Mouse (Mus musculus) forebrain, embryonic 11.5 days (tissue): Measurements from ENCODE around the gene Cdk1. TPM values are rescaled to one million over a fixed set of nuclear protein-coding genes. Genes with fewer than 3 reads are reported as not detected.

Experiments used
- ATAC-seq: fragments of 200-750 bp; cut with Nextera tagmentation; replicated peaks from 2 replicates; pipeline ENCODE4 v1.8.0; 2017; ENCODE audit warnings: moderate TSS enrichment; ENCODE audit not compliant: low FRiP score
- DNase-seq: peaks from one replicate; pipeline ENCODE4 v3.0.0-alpha.2; 2017; ENCODE audit warnings: low spot score
- H3K27ac ChIP-seq: fragments of 300-500 bp; sonication (generic); 2 replicates; pipeline ENCODE4 v1.5.1; 2014; ENCODE audit warnings: low read depth, low read length
- H3K27me3 ChIP-seq: fragments of 300-500 bp; sonication (generic); 2 replicates; pipeline ENCODE4 v1.6.1; 2014; ENCODE audit warnings: mild to moderate bottlenecking, low read length, mixed read lengths; ENCODE audit not compliant: control insufficient read depth, insufficient read depth
- H3K36me3 ChIP-seq: fragments of 300-500 bp; sonication (generic); 2 replicates; pipeline ENCODE4 v1.6.1; 2014; ENCODE audit warnings: mild to moderate bottlenecking, low read length, moderate library complexity, mixed read lengths; ENCODE audit not compliant: control insufficient read depth, insufficient read depth
- H3K4me1 ChIP-seq: fragments of 300-500 bp; sonication (generic); replicated peaks from 2 replicates; pipeline ENCODE4 v1.6.1; 2014; ENCODE audit warnings: low read length, mixed read lengths; ENCODE audit not compliant: control insufficient read depth, insufficient read depth
- H3K4me2 ChIP-seq: fragments of 300-500 bp; sonication (generic); 2 replicates; pipeline ENCODE4 v1.6.1; 2014; ENCODE audit warnings: low read depth, mild to moderate bottlenecking, low read length, moderate library complexity, mixed read lengths; ENCODE audit not compliant: severe bottlenecking
- H3K4me3 ChIP-seq: fragments of 300-500 bp; sonication (generic); 2 replicates; pipeline ENCODE4 v1.5.1; 2014; ENCODE audit warnings: low read depth, low read length
- H3K9ac ChIP-seq: fragments of 300-500 bp; sonication (generic); 2 replicates; pipeline ENCODE4 v1.6.1; 2014; ENCODE audit warnings: low read length
- H3K9me3 ChIP-seq: fragments of 300-500 bp; sonication (generic); 2 replicates; pipeline ENCODE4 v1.6.1; 2016; ENCODE audit warnings: low read length, mixed read lengths; ENCODE audit not compliant: control insufficient read depth
- WGBS: fragments of 180-500 bp; shearing (Covaris S2); extraction: QIAGEN DNeasy Blood & Tissue Kit; methylation state at CpG from one replicate; pipeline ENCODE4 v1.1.7; 2014; 5-methylcytosine and 5-hydroxymethylcytosine counted together
- polyA plus RNA-seq: library from polyadenylated mRNA; unstranded; fragments of >200 nt; fragmentation: Nextera tagmentation; extraction: Ambion mirVana; gene quantifications from 2 replicates; pipeline ENCODE4 v1.2.1, GENCODE M21; 2014

The Cdk1 gene
- polyA plus RNA-seq, 1 experiment from 2014 or later, result 446 TPM

GRCm38 (mm10) chr10:69383186-69383585, 30.4 kb upstream of the Cdk1 start:
- ATAC-seq (no peak), DNase-seq (no peak)
- H3K4me3 ChIP-seq, result no peak overlapping the region
- no peaks in the 10 kb centered on the region for H3K9me3 ChIP-seq
- H3K27ac ChIP-seq, result no peak overlapping the region
- no peak overlapping the region for H3K9ac ChIP-seq
- no peaks in the 10 kb centered on the region for H3K4me1 ChIP-seq
- H3K4me2 ChIP-seq, result no peak overlapping the region
- H3K27me3 ChIP-seq, result no peaks in the 10 kb centered on the region
- WGBS, result 90% methylated on average over 1 of the region's 1 CpGs
- no peaks in the 10 kb centered on the region for H3K36me3 ChIP-seq

GRCm38 (mm10) chr10:69375154-69375553, 22.4 kb upstream of the Cdk1 start:
- Histone ChIP-seq H3K27ac (no peak overlapping the region), H3K9me3 (no peaks in the 10 kb centered on the region), H3K9ac (no peak overlapping the region), H3K27me3 (no peaks in the 10 kb centered on the region), H3K4me3 (no peak overlapping the region), H3K36me3 (no peaks in the 10 kb centered on the region), H3K4me1 (no peaks in the 10 kb centered on the region), H3K4me2 (no peak overlapping the region)
- ATAC-seq (no peak), DNase-seq (no peak)
- 53% methylated on average over 7 of the region's 7 CpGs for WGBS

- H3K9me3 ChIP-seq, result no peaks in the 10 kb centered on the region
- H3K27ac ChIP-seq, result no peak overlapping the region
- no peak for DNase-seq
- no peaks in the 10 kb centered on the region for H3K4me1 ChIP-seq
- H3K4me2 ChIP-seq, result no peak overlapping the region
- H3K9ac ChIP-seq, result no peak overlapping the region
- no peaks in the 10 kb centered on the region for H3K36me3 ChIP-seq
- H3K4me3 ChIP-seq, result no peak overlapping the region
- no peak for ATAC-seq
- no peaks in the 10 kb centered on the region for H3K27me3 ChIP-seq
- WGBS, result 61% methylated on average over 10 of the region's 10 CpGs
Observed at GRCm38 (mm10) chr10:69373796-69374550, 21.2 kb upstream of the Cdk1 start.

GRCm38 (mm10) chr10:69372061-69372460, 19.3 kb upstream of the Cdk1 start:
- H3K9ac ChIP-seq, result no peak overlapping the region
- H3K4me1 ChIP-seq, result no peaks in the 10 kb centered on the region
- H3K27me3 ChIP-seq, result no peaks in the 10 kb centered on the region
- ATAC-seq, result no peak
- no peak for DNase-seq
- H3K9me3 ChIP-seq, result no peaks in the 10 kb centered on the region
- H3K4me2 ChIP-seq, result no peak overlapping the region
- no peak overlapping the region for H3K27ac ChIP-seq
- no peaks in the 10 kb centered on the region for H3K36me3 ChIP-seq
- H3K4me3 ChIP-seq, result no peak overlapping the region
- 88% methylated on average over 14 of the region's 14 CpGs for WGBS

- no peak overlapping the region for H3K4me2 ChIP-seq
- H3K36me3 ChIP-seq, result no peaks in the 10 kb centered on the region
- H3K9me3 ChIP-seq, result no peaks in the 10 kb centered on the region
- 18% methylated on average over 10 of the region's 10 CpGs for WGBS
- peak; percentile 66; the same call in 1 of the 2 replicates for ATAC-seq
- no peaks in the 10 kb centered on the region for H3K4me1 ChIP-seq
- no peaks in the 10 kb centered on the region for H3K27me3 ChIP-seq
- no peak overlapping the region for H3K4me3 ChIP-seq
- H3K27ac ChIP-seq, result no peak overlapping the region
- peak; percentile 76 for DNase-seq
- H3K9ac ChIP-seq, result no peak overlapping the region
Observed at GRCm38 (mm10) chr10:69371441-69371840, 18.7 kb upstream of the Cdk1 start.

GRCm38 (mm10) chr10:69369321-69369720, 16.6 kb upstream of the Cdk1 start:
- Histone ChIP-seq H3K4me3 (no peak overlapping the region), H3K36me3 (no peaks in the 10 kb centered on the region), H3K27me3 (no peaks in the 10 kb centered on the region), H3K4me2 (no peak overlapping the region), H3K27ac (no peak overlapping the region), H3K9ac (no peak overlapping the region), H3K9me3 (no peaks in the 10 kb centered on the region), H3K4me1 (no peaks in the 10 kb centered on the region)
- DNase-seq, result no peak
- 89% methylated on average over 6 of the region's 6 CpGs for WGBS
- ATAC-seq, result no peak

GRCm38 (mm10) chr10:69366877-69367387, 14.2 kb upstream of the Cdk1 start:
- ATAC-seq, result no peak
- 89% methylated on average over 13 of the region's 13 CpGs for WGBS
- Histone ChIP-seq H3K27ac (no peak overlapping the region), H3K9ac (no peak overlapping the region), H3K4me3 (no peak overlapping the region), H3K27me3 (no peaks in the 10 kb centered on the region), H3K9me3 (no peaks in the 10 kb centered on the region; the same call in 1 of the 2 replicates), H3K4me2 (no peak overlapping the region), H3K36me3 (no peaks in the 10 kb centered on the region), H3K4me1 (no peaks in the 10 kb centered on the region)
- no peak for DNase-seq

GRCm38 (mm10) chr10:69366208-69366607, 13.5 kb upstream of the Cdk1 start:
- DNase-seq (no peak), ATAC-seq (no peak)
- H3K4me2 ChIP-seq, result no peak overlapping the region
- H3K4me1 ChIP-seq, result no peaks in the 10 kb centered on the region
- no peak overlapping the region for H3K4me3 ChIP-seq
- no peak overlapping the region for H3K9ac ChIP-seq
- H3K9me3 ChIP-seq, result no peaks in the 10 kb centered on the region; the same call in 1 of the 2 replicates
- H3K27me3 ChIP-seq, result no peaks in the 10 kb centered on the region
- H3K36me3 ChIP-seq, result no peaks in the 10 kb centered on the region
- WGBS, result 92% methylated on average over 11 of the region's 11 CpGs
- H3K27ac ChIP-seq, result no peak overlapping the region

- Histone ChIP-seq H3K9ac (no peak overlapping the region), H3K4me3 (no peak overlapping the region), H3K27ac (no peak overlapping the region), H3K27me3 (no peaks in the 10 kb centered on the region), H3K4me2 (no peak overlapping the region), H3K36me3 (no peaks in the 10 kb centered on the region), H3K4me1 (no peaks in the 10 kb centered on the region), H3K9me3 (no peaks in the 10 kb centered on the region; the same call in 1 of the 2 replicates)
- ATAC-seq (no peak), DNase-seq (no peak)
- WGBS, result 84% methylated on average over 1 of the region's 1 CpGs
Observed at GRCm38 (mm10) chr10:69359666-69360065, 6.9 kb upstream of the Cdk1 start.
